Mouse (Mus musculus): ENCODE results near the gene Thnsl2.
A peak's percentile ranks its signal among the peaks of the same experiment; 100 is the strongest.

Thnsl2 gene

DNA sequence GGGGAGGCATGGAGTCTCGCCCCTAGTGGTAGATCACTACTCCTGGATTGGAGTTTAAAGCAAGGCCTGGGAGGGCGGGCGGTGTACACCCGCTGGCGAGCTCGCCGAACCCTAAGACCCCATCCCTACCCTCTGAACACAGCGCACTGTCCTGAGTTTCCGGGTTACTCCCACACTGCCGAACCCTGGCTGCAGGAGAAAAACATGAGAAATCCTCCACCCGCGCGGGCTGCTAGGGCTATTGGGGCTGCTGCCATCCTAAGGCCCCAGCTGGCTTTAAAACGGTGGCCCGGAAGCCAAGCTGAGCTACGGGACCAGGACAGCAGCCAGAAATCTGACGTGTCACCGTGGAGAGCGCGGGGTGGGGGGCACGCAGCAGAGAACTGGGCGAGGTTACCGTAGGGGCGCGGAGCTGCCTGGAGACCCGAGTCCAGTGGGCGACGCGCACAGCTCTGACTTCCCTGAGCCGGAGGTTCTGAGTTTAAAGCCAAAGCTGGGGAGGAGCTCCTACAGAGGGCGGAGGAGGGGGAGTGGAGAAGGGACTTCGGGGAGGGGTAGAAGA, at the start of gene Thnsl2:
TSS of gene Thnsl2 (minus strand) at position 546 of the 562 bp plus-strand sequence.
- peak; percentile 93 for ATAC-seq (ENCODE audit: low TSS enrichment)

DNA sequence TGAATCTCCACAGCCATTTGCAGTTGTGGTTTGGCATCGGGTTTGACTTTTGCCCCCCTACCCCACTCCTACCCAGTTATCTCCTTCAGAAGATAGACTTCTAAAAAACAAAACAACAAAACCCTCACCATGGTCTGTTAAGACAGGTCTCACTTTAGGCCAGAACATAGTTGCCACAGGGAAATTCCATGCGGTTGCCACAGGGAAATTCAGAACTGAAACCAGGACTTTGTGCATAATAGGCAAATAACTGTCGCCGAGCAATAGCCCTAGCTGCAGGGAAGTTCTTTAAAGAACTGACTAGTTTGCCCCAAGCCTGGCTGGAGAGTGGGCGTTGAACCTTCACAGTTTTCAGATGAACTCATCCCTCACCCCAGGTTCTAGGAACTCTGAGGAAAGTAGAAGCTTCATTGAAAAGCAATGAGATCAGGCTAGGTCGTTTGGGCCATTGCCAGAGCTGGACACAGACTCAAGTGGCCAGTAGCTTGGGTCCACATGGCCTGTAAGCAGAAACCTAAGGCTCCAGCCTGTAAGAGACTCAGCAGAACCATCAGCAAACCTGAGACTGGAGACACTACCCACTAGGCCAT, 49.0 kb upstream of the Thnsl2 start:
- no peak for ATAC-seq (ENCODE audit: low TSS enrichment)

GRCm38 (mm10) chr6:71190501-71190900, 46.3 kb upstream of the Thnsl2 start:
- ATAC-seq (ENCODE audit: low TSS enrichment), result no peak

DNA sequence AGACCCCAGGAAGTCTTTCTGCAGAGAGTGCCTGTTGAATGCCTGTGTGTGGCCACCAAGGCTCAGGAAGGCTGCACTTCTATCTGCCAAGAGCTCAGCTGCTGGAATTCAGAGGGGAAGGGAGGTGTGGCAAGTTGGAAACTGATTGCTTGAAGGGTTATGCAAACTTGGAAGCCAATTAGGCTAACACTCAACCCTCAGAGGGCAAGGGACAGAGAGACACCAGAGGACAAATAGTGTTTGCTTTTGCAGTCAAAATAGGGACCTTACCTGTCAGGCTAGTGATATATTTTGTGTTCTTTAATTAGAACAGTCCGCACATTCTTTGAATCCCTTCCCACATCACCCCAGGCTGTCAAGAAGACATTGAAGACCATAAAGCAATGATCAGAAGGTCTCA, 45.3 kb upstream of the Thnsl2 start:
- ATAC-seq (ENCODE audit: low TSS enrichment), result no peak

- ATAC-seq (ENCODE audit: low TSS enrichment), result no peak
Observed at GRCm38 (mm10) chr6:71184941-71185604, 40.8 kb upstream of the Thnsl2 start.

DNA sequence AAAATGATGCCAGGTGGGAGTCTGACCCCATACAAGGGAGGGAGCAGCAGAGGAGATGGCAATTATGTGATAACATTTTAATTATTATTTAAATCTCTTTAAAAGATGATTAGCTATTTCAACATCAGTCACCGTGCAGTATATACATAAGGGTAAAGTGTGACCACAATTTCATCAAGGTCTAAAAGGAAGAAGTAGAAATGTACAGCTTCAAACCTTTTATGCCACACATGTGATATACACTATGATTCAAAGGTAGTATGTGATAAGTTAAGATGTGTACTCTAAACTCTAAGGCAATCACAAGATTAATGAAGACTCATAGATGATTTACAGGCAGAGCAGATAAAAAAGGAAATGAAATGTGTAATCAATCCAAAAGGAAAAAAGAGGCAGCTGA, 36.4 kb upstream of the Thnsl2 start:
- ATAC-seq (ENCODE audit: low TSS enrichment), result no peak

DNA sequence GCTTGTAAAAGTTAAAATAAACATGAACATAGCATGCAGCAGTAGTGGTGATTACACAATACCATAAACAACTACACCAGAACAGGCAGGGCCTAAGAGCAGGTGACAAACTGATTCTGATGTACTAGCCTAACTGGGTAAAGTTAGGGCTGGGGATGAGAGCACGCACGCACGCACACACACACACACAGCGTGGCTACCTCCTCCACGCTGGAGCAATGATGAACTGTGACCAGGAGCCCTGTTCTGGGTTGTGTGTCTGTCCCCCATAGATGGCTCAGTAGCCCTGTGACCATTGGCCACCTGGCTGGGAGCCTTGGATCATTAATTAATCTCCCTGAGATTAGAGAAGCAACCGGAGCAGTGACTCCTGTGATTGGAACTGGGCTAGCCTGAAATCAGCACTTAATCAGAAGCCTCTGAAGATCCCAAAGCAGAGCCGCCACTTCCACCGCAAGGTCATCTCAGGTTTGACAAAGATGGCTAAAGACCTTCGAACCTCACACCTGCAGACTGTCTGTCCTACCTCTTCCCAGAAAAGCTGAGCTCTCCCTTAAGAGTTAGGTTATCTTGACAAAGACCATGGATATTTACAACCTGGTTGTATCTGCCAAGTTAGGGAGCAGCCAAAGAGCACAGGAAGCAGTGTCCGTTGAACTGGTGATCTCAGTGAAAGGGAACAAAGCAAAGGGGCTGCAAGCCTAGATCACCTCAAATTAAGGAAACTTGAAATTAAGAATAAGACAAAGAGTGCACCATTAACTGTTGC, 28.8 kb upstream of the Thnsl2 start:
- ATAC-seq (ENCODE audit: low TSS enrichment), result no peak

GRCm38 (mm10) chr6:71166551-71167169, 22.4 kb upstream of the Thnsl2 start:
- peak; percentile 74 for ATAC-seq (ENCODE audit: low TSS enrichment)

DNA sequence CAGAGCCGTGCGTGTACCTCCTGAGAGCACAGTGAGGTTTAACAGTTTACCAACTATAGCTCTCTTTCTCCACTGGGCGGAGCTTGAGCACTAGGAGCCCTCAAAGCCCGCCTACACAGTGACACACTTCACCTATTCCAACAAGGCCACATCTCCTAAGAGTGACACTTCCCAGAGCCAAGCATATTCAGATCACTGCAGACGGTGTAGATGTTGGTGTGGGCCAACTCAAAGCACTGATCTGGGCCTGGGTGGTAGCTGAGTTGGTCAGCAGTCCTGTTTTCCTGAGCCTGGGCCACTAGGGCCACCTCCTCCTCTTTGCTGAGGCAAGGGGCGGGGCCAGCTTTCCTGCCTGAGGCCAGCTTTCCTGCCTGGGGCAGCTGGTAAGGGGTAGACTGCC, 20.2 kb upstream of the Thnsl2 start:
- no peak for ATAC-seq (ENCODE audit: low TSS enrichment)

DNA sequence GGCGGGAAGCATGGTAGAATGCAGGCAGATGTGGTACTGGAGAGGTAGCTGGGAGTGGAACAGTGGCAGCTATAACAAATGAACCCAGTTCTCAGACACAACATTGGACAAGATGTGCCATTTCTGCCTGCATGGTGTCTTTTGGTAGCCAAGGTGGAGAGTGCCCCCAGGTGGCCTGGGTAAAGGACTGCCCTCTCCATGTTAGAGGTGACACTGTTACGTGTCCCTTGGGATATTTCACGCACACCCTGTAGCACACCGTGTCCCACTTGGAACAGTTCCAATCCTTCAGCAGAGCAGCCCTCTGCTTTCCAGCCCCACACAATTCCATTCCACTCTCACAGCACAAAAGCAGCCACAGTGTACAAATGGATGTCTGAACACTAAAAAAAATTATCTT, 18.0 kb upstream of the Thnsl2 start:
- ATAC-seq (ENCODE audit: low TSS enrichment), result no peak

DNA sequence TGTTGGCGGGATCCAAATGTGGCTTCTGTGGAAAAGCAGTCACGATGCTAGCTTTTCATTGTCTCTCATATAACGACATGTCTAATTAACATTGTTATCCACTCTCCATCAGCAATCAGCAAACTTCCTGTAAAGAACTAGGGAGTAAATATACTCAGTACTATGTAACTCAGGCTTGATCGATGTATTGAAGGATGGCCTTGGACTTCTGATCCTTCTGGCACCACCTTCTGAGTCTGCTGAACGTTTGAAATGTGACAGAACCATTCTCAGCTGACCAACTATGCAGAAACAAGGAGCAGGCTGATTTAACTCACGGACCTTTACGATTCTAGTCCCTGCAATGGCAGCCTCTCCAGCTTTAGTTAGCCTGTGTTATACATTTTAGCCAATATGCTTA, 17.1 kb upstream of the Thnsl2 start:
- no peak for ATAC-seq (ENCODE audit: low TSS enrichment)

DNA sequence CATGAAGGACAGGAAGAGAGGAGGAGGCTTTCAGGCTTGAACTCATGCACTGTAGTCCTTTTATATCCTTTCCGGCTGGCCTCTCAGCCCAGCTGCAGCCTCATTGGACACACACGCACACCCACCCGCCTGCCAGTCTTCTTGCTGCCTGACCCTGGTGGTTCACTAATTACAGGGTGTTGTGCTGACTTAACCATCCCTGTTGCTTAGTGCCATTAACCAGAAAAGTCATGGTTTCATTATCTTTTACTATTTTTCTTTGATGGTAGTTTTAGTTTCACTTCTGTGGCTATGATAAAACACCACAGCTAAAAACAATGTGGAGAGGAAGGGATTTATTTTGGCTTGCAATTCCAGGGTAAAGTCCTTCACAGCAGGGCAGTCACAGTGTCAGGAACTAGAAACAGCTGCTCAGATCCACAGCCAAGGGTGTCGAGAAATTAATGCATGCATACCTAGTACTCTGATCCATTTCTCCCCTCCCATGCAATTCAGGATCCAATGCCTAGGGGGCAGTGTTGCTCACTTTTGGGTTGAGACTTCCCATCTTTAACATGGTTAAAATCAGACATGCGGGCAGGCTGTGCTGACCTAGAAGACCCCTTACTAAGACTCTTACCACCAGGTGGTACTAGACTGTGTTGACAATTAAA, 12.6 kb upstream of the Thnsl2 start:
- no peak for ATAC-seq (ENCODE audit: low TSS enrichment)

GRCm38 (mm10) chr6:71154861-71155260, 10.6 kb upstream of the Thnsl2 start:
- no peak for ATAC-seq (ENCODE audit: low TSS enrichment)

DNA sequence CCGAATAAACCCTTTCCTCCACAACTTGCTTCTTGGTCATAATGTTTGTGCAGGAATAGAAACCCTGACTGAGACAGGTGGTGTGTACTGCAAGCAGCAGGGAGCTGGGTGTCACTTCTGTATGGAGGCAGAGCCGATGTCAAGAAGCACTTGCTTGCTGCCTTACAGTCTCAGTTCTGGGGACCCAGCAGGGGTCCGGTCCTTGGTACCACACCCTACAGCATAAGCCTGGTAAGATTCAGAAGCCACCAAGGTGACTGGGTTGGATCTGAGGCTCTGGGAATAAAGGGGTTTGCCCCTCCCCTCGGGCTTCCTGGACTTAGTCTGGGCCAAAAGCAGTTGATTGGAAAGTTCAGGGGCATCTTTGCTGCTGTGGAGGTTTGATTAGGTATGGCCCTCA, 9.2 kb upstream of the Thnsl2 start:
- no peak for ATAC-seq (ENCODE audit: low TSS enrichment)

DNA sequence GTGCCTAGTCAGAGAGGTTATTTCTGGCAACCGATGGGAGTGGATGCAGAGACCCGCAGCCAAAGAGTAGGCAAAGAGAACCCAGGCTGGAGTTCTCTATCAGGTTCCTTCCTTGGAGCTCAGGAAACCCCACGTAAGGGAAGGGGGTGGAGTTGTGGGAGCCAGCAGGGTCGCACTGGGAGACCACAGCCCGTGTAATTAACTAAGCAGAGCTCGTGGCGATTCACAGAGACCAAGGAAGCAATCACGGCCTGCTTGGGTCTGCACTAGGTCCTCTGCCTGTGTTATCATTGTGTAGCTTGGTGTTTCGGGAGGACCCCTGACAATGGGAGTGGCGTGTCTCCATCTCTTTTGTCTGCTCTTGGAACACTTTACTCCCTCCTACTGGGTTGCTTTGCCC, 6.9 kb upstream of the Thnsl2 start:
- no peak for ATAC-seq (ENCODE audit: low TSS enrichment)

DNA sequence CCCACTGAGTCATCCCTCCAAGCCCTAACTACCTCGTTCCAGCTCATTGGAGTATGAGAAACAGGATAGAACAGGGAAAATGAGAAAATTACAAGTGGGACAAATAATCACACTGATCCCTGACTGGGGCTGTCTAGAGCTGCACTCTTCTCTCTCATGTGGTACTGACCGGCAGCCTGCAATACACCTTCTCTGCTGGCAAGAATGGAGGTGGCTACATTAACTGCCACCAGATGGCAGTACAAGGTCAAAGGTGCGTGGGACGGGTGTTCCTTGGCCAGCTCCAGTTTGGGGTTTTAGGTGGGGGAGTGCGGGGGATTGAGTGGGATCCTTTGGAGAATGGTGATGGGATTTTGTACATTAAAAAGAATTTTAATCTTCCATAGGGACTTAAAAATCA, 5.3 kb upstream of the Thnsl2 start:
- ATAC-seq (ENCODE audit: low TSS enrichment), result no peak

- ATAC-seq (ENCODE audit: low TSS enrichment), result no peak
Observed at GRCm38 (mm10) chr6:71148336-71148735, 4.1 kb upstream of the Thnsl2 start.

GRCm38 (mm10) chr6:71145288-71145989, 1.2 kb upstream of the Thnsl2 start:
- ATAC-seq (ENCODE audit: low TSS enrichment), result no peak

DNA sequence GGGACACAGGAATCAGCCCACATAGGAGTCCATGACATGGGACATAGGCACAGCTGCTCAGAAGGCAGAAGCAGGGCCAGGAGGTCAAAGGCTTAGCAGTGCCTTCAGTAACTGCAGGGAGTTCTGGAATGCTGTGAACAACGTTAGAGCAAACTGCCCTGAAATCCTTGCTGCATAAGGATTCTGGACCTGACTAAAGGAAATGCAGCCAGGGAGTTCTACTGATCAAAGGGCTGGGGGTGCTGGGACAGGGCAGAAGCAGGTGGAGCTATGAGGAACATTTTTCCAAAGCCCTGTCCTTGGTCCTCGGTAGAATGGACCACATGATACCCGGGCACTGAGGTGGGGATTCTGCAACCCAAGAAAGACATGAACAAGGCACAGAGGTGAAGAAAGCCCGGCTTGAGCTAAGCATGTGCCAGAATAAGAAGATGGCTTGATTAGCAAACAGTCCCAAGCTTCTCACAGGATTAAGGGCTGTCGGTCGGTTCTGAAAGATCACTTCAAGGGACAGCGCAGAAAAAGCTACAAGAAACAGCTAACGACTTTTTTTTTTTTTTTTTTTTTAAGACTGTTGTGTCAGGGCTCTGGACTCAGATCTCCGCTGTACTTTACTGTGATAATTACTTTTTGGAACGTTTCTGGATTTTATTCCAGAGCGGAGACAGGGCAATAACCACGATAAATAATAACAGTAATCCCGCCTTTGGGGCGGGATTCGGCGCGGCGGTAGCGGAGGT, 915 bp downstream of the Thnsl2 start:
- peak; percentile 13 for ATAC-seq (ENCODE audit: low TSS enrichment)

GRCm38 (mm10) chr6:71135031-71135430, 9.2 kb downstream of the Thnsl2 start:
- no peak for ATAC-seq (ENCODE audit: low TSS enrichment)

- ATAC-seq (ENCODE audit: low TSS enrichment), result no peak
Observed at GRCm38 (mm10) chr6:71133559-71133958, 10.7 kb downstream of the Thnsl2 start.
